Mouse (Mus musculus): ENCODE measurements around the gene Ctnnb1.

The Ctnnb1 gene

GRCm38 (mm10) chr9:120926939-120927606 is 1.9 kb upstream of the Ctnnb1 start:
- DNase-seq (ENCODE audit: low read depth), result no peak

- no peak for DNase-seq (ENCODE audit: low read depth)
These were observed 1.0 kb downstream of the Ctnnb1 start for GRCm38 (mm10) chr9:120930021-120930420.

GRCm38 (mm10) chr9:120930811-120931210 is 1.8 kb downstream of the Ctnnb1 start:
- DNase-seq (ENCODE audit: low read depth), result no peak

- no peak for DNase-seq (ENCODE audit: low read depth)
These were observed 3.4 kb downstream of the Ctnnb1 start for GRCm38 (mm10) chr9:120932371-120932770.

- peak; percentile 84 for DNase-seq (ENCODE audit: low read depth)
These were observed 4.0 kb downstream of the Ctnnb1 start for GRCm38 (mm10) chr9:120932797-120933586.

GRCm38 (mm10) chr9:120933587-120933885 is 4.5 kb downstream of the Ctnnb1 start:
- no peak for DNase-seq (ENCODE audit: low read depth)

GRCm38 (mm10) chr9:120933886-120934758 is 5.1 kb downstream of the Ctnnb1 start:
- no peak for DNase-seq (ENCODE audit: low read depth)

GRCm38 (mm10) chr9:120934821-120935633 is 6.0 kb downstream of the Ctnnb1 start:
- no peak for DNase-seq (ENCODE audit: low read depth)

GRCm38 (mm10) chr9:120935634-120935922 is 6.6 kb downstream of the Ctnnb1 start:
- DNase-seq (ENCODE audit: low read depth), result no peak

GRCm38 (mm10) chr9:120936351-120936750 is 7.3 kb downstream of the Ctnnb1 start:
- DNase-seq (ENCODE audit: low read depth), result no peak

GRCm38 (mm10) chr9:120940858-120941257 is 11.8 kb downstream of the Ctnnb1 start:
- no peak for DNase-seq (ENCODE audit: low read depth)

GRCm38 (mm10) chr9:120943757-120944156 is 14.7 kb downstream of the Ctnnb1 start:
- DNase-seq (ENCODE audit: low read depth), result no peak

- no peak for DNase-seq (ENCODE audit: low read depth)
These were observed 15.2 kb downstream of the Ctnnb1 start for GRCm38 (mm10) chr9:120944211-120944610.

- no peak for DNase-seq (ENCODE audit: low read depth)
These were observed 17.1 kb downstream of the Ctnnb1 start for GRCm38 (mm10) chr9:120946131-120946530.

GRCm38 (mm10) chr9:120948832-120949231 is 19.8 kb downstream of the Ctnnb1 start:
- DNase-seq (ENCODE audit: low read depth), result no peak

GRCm38 (mm10) chr9:120950761-120951160 is 21.7 kb downstream of the Ctnnb1 start:
- DNase-seq (ENCODE audit: low read depth), result no peak

- DNase-seq (ENCODE audit: low read depth), result no peak
These were observed 22.9 kb downstream of the Ctnnb1 start for GRCm38 (mm10) chr9:120951947-120952346.

GRCm38 (mm10) chr9:120958051-120958450 is 29.0 kb downstream of the Ctnnb1 start:
- DNase-seq (ENCODE audit: low read depth), result no peak

GRCm38 (mm10) chr9:120958560-120958959 is 29.5 kb downstream of the Ctnnb1 start:
- no peak for DNase-seq (ENCODE audit: low read depth)

GRCm38 (mm10) chr9:120959225-120959624 is 30.2 kb downstream of the Ctnnb1 start:
- no peak for DNase-seq (ENCODE audit: low read depth)

GRCm38 (mm10) chr9:120960611-120961010 is 31.6 kb downstream of the Ctnnb1 start:
- no peak for DNase-seq (ENCODE audit: low read depth)

- DNase-seq (ENCODE audit: low read depth), result no peak
These were observed 32.5 kb downstream of the Ctnnb1 start for GRCm38 (mm10) chr9:120961466-120961865.
